Mouse (Mus musculus): ENCODE data around the gene Fkbpl. TPM values are rescaled to one million over a fixed set of nuclear protein-coding genes. Genes with fewer than 3 reads are reported as not detected.

The Fkbpl gene
- total RNA-seq, 2 experiments from 2014 or later, result 12.5 to 13.7 TPM

GRCm38 (mm10) chr17:34643944-34644343 lies 620 bp upstream of the Fkbpl start:
- no peak for DNase-seq (ENCODE audit: extremely low spot score in 1 of 2, low spot score in 2 of 2)
- intact Hi-C loops (cut with DNase I), result no loop called here

GRCm38 (mm10) chr17:34645256-34645829 lies 779 bp downstream of the Fkbpl start:
- DNase-seq (ENCODE audit: extremely low spot score in 1 of 2, low spot score in 2 of 2), result no peak
- intact Hi-C loops (cut with DNase I), result no loop called here

GRCm38 (mm10) chr17:34645831-34646511 lies 1.4 kb downstream of the Fkbpl start:
- intact Hi-C loops (cut with DNase I), result no loop called here
- no peak for DNase-seq (ENCODE audit: extremely low spot score in 1 of 2, low spot score in 2 of 2)

GRCm38 (mm10) chr17:34646906-34647787 lies 2.6 kb downstream of the Fkbpl start, which contains the start of gene Atf6b:
Gene Atf6b, plus strand, starts transcription at chr17:34647146.
- peak; percentile 97 to 99 for DNase-seq (ENCODE audit: extremely low spot score in 1 of 2, low spot score in 2 of 2)
- intact Hi-C loops (cut with DNase I), result no loop called here

GRCm38 (mm10) chr17:34648141-34648890 lies 3.8 kb downstream of the Fkbpl start:
- no peak for DNase-seq (ENCODE audit: extremely low spot score in 1 of 2, low spot score in 2 of 2)
- intact Hi-C loops (cut with DNase I), result no loop called here

GRCm38 (mm10) chr17:34649106-34649864 lies 4.7 kb downstream of the Fkbpl start:
- peak in 1 of 2 experiments; percentile 37 for DNase-seq (ENCODE audit: extremely low spot score in 1 of 2, low spot score in 2 of 2)
- intact Hi-C loops (cut with DNase I), result no loop called here

GRCm38 (mm10) chr17:34650781-34651180 lies 6.2 kb downstream of the Fkbpl start:
- intact Hi-C loops (cut with DNase I), result loop anchor here (5.0 kb wide), 2 partner anchors 62 to 187 kb away; partner anchors contain the start of genes Dxo and Stk19

GRCm38 (mm10) chr17:34651507-34652221 lies 7.1 kb downstream of the Fkbpl start:
- intact Hi-C loops (cut with DNase I), result loop anchor here (5.0 kb wide), 2 partner anchors 61 to 186 kb away; partner anchors contain the start of genes Dxo and Stk19
- peak in 1 of 2 experiments; percentile 74 for DNase-seq (ENCODE audit: extremely low spot score in 1 of 2, low spot score in 2 of 2)

More at GRCm38 (mm10) chr17:34650781-34651180, 6.2 kb downstream of the Fkbpl start:
- peak in 1 of 2 experiments; percentile 26 for DNase-seq (ENCODE audit: extremely low spot score in 1 of 2, low spot score in 2 of 2)

- peak in 1 of 2 experiments; percentile 37 for DNase-seq (ENCODE audit: extremely low spot score in 1 of 2, low spot score in 2 of 2)
- intact Hi-C loops (cut with DNase I), result loop anchor here (5.0 kb wide), 2 partner anchors 60 to 185 kb away; partner anchors contain the start of genes Dxo and Stk19
Measured at GRCm38 (mm10) chr17:34652546-34652945, 8.0 kb downstream of the Fkbpl start.

GRCm38 (mm10) chr17:34652985-34653384 lies 8.4 kb downstream of the Fkbpl start:
- DNase-seq (ENCODE audit: extremely low spot score in 1 of 2, low spot score in 2 of 2), result peak in 1 of 2 experiments; percentile 24
- intact Hi-C loops (cut with DNase I), result loop anchor here (5.0 kb wide), 2 partner anchors 59 to 184 kb away; partner anchors contain the start of genes Dxo and Stk19

- intact Hi-C loops (cut with DNase I), result loop anchor here (5.0 kb wide), 2 partner anchors 58 to 183 kb away; partner anchors contain the start of genes Dxo and Stk19
- peak in 1 of 2 experiments; percentile 70 for DNase-seq (ENCODE audit: extremely low spot score in 1 of 2, low spot score in 2 of 2)
Measured at GRCm38 (mm10) chr17:34653746-34654285, 9.3 kb downstream of the Fkbpl start.

GRCm38 (mm10) chr17:34654392-34654791 lies 9.8 kb downstream of the Fkbpl start:
- peak in 1 of 2 experiments; percentile 70 for DNase-seq (ENCODE audit: extremely low spot score in 1 of 2, low spot score in 2 of 2)
- intact Hi-C loops (cut with DNase I), result loop anchor here (5.0 kb wide), 2 partner anchors 58 to 183 kb away; partner anchors contain the start of genes Dxo and Stk19

- intact Hi-C loops (cut with DNase I), result no loop called here
- DNase-seq (ENCODE audit: extremely low spot score in 1 of 2, low spot score in 2 of 2), result no peak
Measured at GRCm38 (mm10) chr17:34655160-34655559, 10.6 kb downstream of the Fkbpl start.

- DNase-seq (ENCODE audit: extremely low spot score in 1 of 2, low spot score in 2 of 2), result peak in 1 of 2 experiments; percentile 91
- intact Hi-C loops (cut with DNase I), result no loop called here
Measured at GRCm38 (mm10) chr17:34655581-34655991, 11.0 kb downstream of the Fkbpl start.

- DNase-seq (ENCODE audit: extremely low spot score in 1 of 2, low spot score in 2 of 2), result no peak
- intact Hi-C loops (cut with DNase I), result no loop called here
Measured at GRCm38 (mm10) chr17:34656666-34657065, 12.1 kb downstream of the Fkbpl start.

- intact Hi-C loops (cut with DNase I), result no loop called here
- no peak for DNase-seq (ENCODE audit: extremely low spot score in 1 of 2, low spot score in 2 of 2)
Measured at GRCm38 (mm10) chr17:34657271-34657670, 12.7 kb downstream of the Fkbpl start.

GRCm38 (mm10) chr17:34658145-34658544 lies 13.6 kb downstream of the Fkbpl start:
- DNase-seq (ENCODE audit: extremely low spot score in 1 of 2, low spot score in 2 of 2), result no peak
- intact Hi-C loops (cut with DNase I), result no loop called here

All from left cerebral cortex, postnatal 10 days (tissue).